Mouse (Mus musculus): ENCODE results near the gene Fars2. TPM values are rescaled to one million over a fixed set of nuclear protein-coding genes. Genes with fewer than 3 reads are reported as not detected.
A peak's percentile ranks its signal among the peaks of the same experiment; 100 is the strongest.

Fars2 gene
- 27.7 and 32.4 TPM in 2 replicates for polyA plus RNA-seq (2016; fragmentation: Nextera tagmentation; extraction: Ambion mirVana)

- Histone ChIP-seq H3K9me3 (no peaks in the 10 kb centered on the region), H3K4me2 (peak within 1 kb of the TSS; percentile 86), H3K27me3 (no peaks in the 10 kb centered on the region), H3K4me3 (replicated peaks) (peak within 1 kb of the TSS; percentile 68), H3K9ac (replicated peaks) (peak within 1 kb of the TSS; percentile 73), H3K4me1 (replicated peaks) (peaks cover 2% of the 10 kb centered on the region; the same call in 1 of the 2 replicates), H3K36me3 (no peaks in the 10 kb centered on the region), H3K27ac (peak within 1 kb of the TSS; percentile 95)
- WGBS, result under 1% methylated on average over 75 of the region's 75 CpGs
- ATAC-seq (ENCODE audit: insufficient number of reproducible peaks, insufficient read depth, low FRiP score, low TSS enrichment, low read depth), result peak; percentile 98
Measured at GRCm38 (mm10) chr13:36117143-36118014, at the start of gene Fars2, which contains the start of gene Lyrm4. Gene Fars2, plus strand, starts transcription at chr13:36117412. Gene Lyrm4, minus strand, starts transcription at chr13:36117526.

GRCm38 (mm10) chr13:36074484-36074883, 42.7 kb upstream of the Fars2 start:
- Histone ChIP-seq H3K27me3 (no peaks in the 10 kb centered on the region), H3K9me3 (no peaks in the 10 kb centered on the region), H3K4me3 (replicated peaks) (no peak overlapping the region), H3K4me2 (no peak overlapping the region), H3K36me3 (no peaks in the 10 kb centered on the region), H3K9ac (replicated peaks) (no peak overlapping the region), H3K27ac (no peak overlapping the region), H3K4me1 (replicated peaks) (no peaks in the 10 kb centered on the region)
- 84% methylated on average over 3 of the region's 3 CpGs for WGBS
- ATAC-seq (ENCODE audit: insufficient number of reproducible peaks, insufficient read depth, low FRiP score, low TSS enrichment, low read depth), result no peak

- 85% methylated on average over 3 of the region's 3 CpGs for WGBS
- Histone ChIP-seq H3K4me3 (replicated peaks) (no peak overlapping the region), H3K4me1 (replicated peaks) (0 out of 2 replicates have a peak, but pooled peaks cover 5% of the 10 kb centered on the region)
Measured at GRCm38 (mm10) chr13:36081591-36081990, 35.6 kb upstream of the Fars2 start.

GRCm38 (mm10) chr13:36084701-36085100, 32.5 kb upstream of the Fars2 start:
- Histone ChIP-seq H3K4me3 (replicated peaks) (no peak overlapping the region), H3K27ac (no peak overlapping the region), H3K36me3 (no peaks in the 10 kb centered on the region), H3K9ac (replicated peaks) (no peak overlapping the region), H3K9me3 (no peaks in the 10 kb centered on the region), H3K27me3 (no peaks in the 10 kb centered on the region), H3K4me1 (replicated peaks) (0 out of 2 replicates have a peak, but pooled peaks cover 5% of the 10 kb centered on the region), H3K4me2 (no peak overlapping the region)
- no peak for ATAC-seq (ENCODE audit: insufficient number of reproducible peaks, insufficient read depth, low FRiP score, low TSS enrichment, low read depth)
- 80% methylated on average over 3 of the region's 3 CpGs for WGBS

More at GRCm38 (mm10) chr13:36081591-36081990, 35.6 kb upstream of the Fars2 start:
- H3K9me3 ChIP-seq, result no peaks in the 10 kb centered on the region
- H3K27ac ChIP-seq, result no peak overlapping the region
- H3K4me2 ChIP-seq, result no peak overlapping the region
- H3K9ac ChIP-seq (replicated peaks), result no peak overlapping the region
- no peaks in the 10 kb centered on the region for H3K36me3 ChIP-seq
- no peaks in the 10 kb centered on the region for H3K27me3 ChIP-seq
- ATAC-seq (ENCODE audit: insufficient number of reproducible peaks, insufficient read depth, low FRiP score, low TSS enrichment, low read depth), result no peak

- Histone ChIP-seq H3K4me3 (replicated peaks) (no peak overlapping the region), H3K9me3 (no peaks in the 10 kb centered on the region), H3K27me3 (no peaks in the 10 kb centered on the region), H3K4me2 (no peak overlapping the region), H3K27ac (no peak overlapping the region), H3K9ac (replicated peaks) (no peak overlapping the region), H3K36me3 (peaks cover 5% of the 10 kb centered on the region; the same call in 1 of the 2 replicates), H3K4me1 (replicated peaks) (0 out of 2 replicates have a peak, but pooled peaks cover 5% of the 10 kb centered on the region)
- ATAC-seq (ENCODE audit: insufficient number of reproducible peaks, insufficient read depth, low FRiP score, low TSS enrichment, low read depth), result no peak
- 67% methylated on average over 3 of the region's 3 CpGs for WGBS
Measured at GRCm38 (mm10) chr13:36085971-36086370, 31.2 kb upstream of the Fars2 start.

GRCm38 (mm10) chr13:36086608-36087391, 30.4 kb upstream of the Fars2 start:
- 0 out of 2 replicates have a peak, but pooled peaks cover 5% of the 10 kb centered on the region for H3K4me1 ChIP-seq (replicated peaks)
- no peak overlapping the region for H3K4me2 ChIP-seq
- H3K4me3 ChIP-seq (replicated peaks), result no peak overlapping the region
- H3K27ac ChIP-seq, result no peak overlapping the region
- WGBS, result 90% methylated on average over 5 of the region's 5 CpGs
- no peak for ATAC-seq (ENCODE audit: insufficient number of reproducible peaks, insufficient read depth, low FRiP score, low TSS enrichment, low read depth)
- H3K9me3 ChIP-seq, result no peaks in the 10 kb centered on the region
- no peak overlapping the region for H3K9ac ChIP-seq (replicated peaks)
- peaks cover 8% of the 10 kb centered on the region; the same call in 1 of the 2 replicates for H3K36me3 ChIP-seq
- no peaks in the 10 kb centered on the region for H3K27me3 ChIP-seq

- no peak for ATAC-seq (ENCODE audit: insufficient number of reproducible peaks, insufficient read depth, low FRiP score, low TSS enrichment, low read depth)
- Histone ChIP-seq H3K4me2 (no peak overlapping the region), H3K36me3 (peaks cover 8% of the 10 kb centered on the region; the same call in 1 of the 2 replicates), H3K27me3 (no peaks in the 10 kb centered on the region), H3K4me1 (replicated peaks) (0 out of 2 replicates have a peak, but pooled peaks cover 5% of the 10 kb centered on the region), H3K9me3 (no peaks in the 10 kb centered on the region), H3K9ac (replicated peaks) (no peak overlapping the region), H3K27ac (no peak overlapping the region), H3K4me3 (replicated peaks) (no peak overlapping the region)
- 86% methylated on average over 2 of the region's 2 CpGs for WGBS
Measured at GRCm38 (mm10) chr13:36087427-36087826, 29.8 kb upstream of the Fars2 start.

- ATAC-seq (ENCODE audit: insufficient number of reproducible peaks, insufficient read depth, low FRiP score, low TSS enrichment, low read depth), result no peak
- Histone ChIP-seq H3K27ac (no peak overlapping the region), H3K27me3 (no peaks in the 10 kb centered on the region), H3K9ac (replicated peaks) (no peak overlapping the region), H3K4me2 (no peak overlapping the region), H3K4me3 (replicated peaks) (no peak overlapping the region), H3K9me3 (no peaks in the 10 kb centered on the region), H3K4me1 (replicated peaks) (0 out of 2 replicates have a peak, but pooled peaks cover 5% of the 10 kb centered on the region), H3K36me3 (peaks cover 8% of the 10 kb centered on the region; the same call in 1 of the 2 replicates)
- WGBS, result 76% methylated on average over 4 of the region's 4 CpGs
Measured at GRCm38 (mm10) chr13:36088168-36088567, 29.0 kb upstream of the Fars2 start.

GRCm38 (mm10) chr13:36096684-36097383, 20.4 kb upstream of the Fars2 start:
- no peaks in the 10 kb centered on the region for H3K27me3 ChIP-seq
- no peaks in the 10 kb centered on the region for H3K4me1 ChIP-seq (replicated peaks)
- no peaks in the 10 kb centered on the region for H3K36me3 ChIP-seq
- H3K9ac ChIP-seq (replicated peaks), result no peak overlapping the region
- no peak overlapping the region for H3K27ac ChIP-seq
- H3K4me2 ChIP-seq, result no peak overlapping the region
- H3K9me3 ChIP-seq, result no peaks in the 10 kb centered on the region
- 84% methylated on average over 5 of the region's 5 CpGs for WGBS
- no peak for ATAC-seq (ENCODE audit: insufficient number of reproducible peaks, insufficient read depth, low FRiP score, low TSS enrichment, low read depth)
- no peak overlapping the region for H3K4me3 ChIP-seq (replicated peaks)

GRCm38 (mm10) chr13:36105591-36105990, 11.6 kb upstream of the Fars2 start:
- H3K27ac ChIP-seq, result no peak overlapping the region
- H3K36me3 ChIP-seq, result no peaks in the 10 kb centered on the region
- no peaks in the 10 kb centered on the region for H3K9me3 ChIP-seq
- no peaks in the 10 kb centered on the region for H3K27me3 ChIP-seq
- H3K4me1 ChIP-seq (replicated peaks), result no peaks in the 10 kb centered on the region
- no peak overlapping the region for H3K9ac ChIP-seq (replicated peaks)
- H3K4me3 ChIP-seq (replicated peaks), result no peak overlapping the region
- no peak overlapping the region for H3K4me2 ChIP-seq
- ATAC-seq (ENCODE audit: insufficient number of reproducible peaks, insufficient read depth, low FRiP score, low TSS enrichment, low read depth), result no peak
- 83% methylated on average over 6 of the region's 6 CpGs for WGBS

All from limb, embryonic 12.5 days (tissue).